Mouse (Mus musculus) stomach, postnatal 0 days (tissue): ENCODE data around the gene Egln1. TPM values are rescaled to one million over a fixed set of nuclear protein-coding genes. Genes with fewer than 3 reads are reported as not detected.
A peak's percentile ranks its signal among the peaks of the same experiment; 100 is the strongest.

ENCODE experiments used
- ATAC-seq: fragments of 200-750 bp; cut with Nextera tagmentation; 2 replicates; pipeline ENCODE4 v1.8.0; 2017; ENCODE audit not compliant: low FRiP score, low TSS enrichment
- DNase-seq: peaks from one replicate; pipeline ENCODE4 v3.0.0-alpha.2; 2016; ENCODE audit warnings: low spot score
- H3K27ac ChIP-seq: fragments of 300-500 bp; sonication (generic); replicated peaks from 2 replicates; pipeline ENCODE4 v1.5.1; 2014; ENCODE audit warnings: mild to moderate bottlenecking, control low read depth
- H3K27me3 ChIP-seq: fragments of 300-500 bp; sonication (generic); 2 replicates; pipeline ENCODE4 v1.6.1; 2014; ENCODE audit warnings: low read length; ENCODE audit not compliant: control insufficient read depth, insufficient read depth
- H3K36me3 ChIP-seq: fragments of 300-500 bp; sonication (generic); 2 replicates; pipeline ENCODE4 v1.6.1; 2014; ENCODE audit warnings: low read length, mixed read lengths; ENCODE audit not compliant: control insufficient read depth, insufficient read depth
- H3K4me1 ChIP-seq: fragments of 300-500 bp; sonication (generic); replicated peaks from 2 replicates; pipeline ENCODE4 v1.6.1; 2014; ENCODE audit warnings: antibody characterized with exemption; ENCODE audit not compliant: control insufficient read depth, insufficient read depth
- H3K4me2 ChIP-seq: fragments of 300-500 bp; sonication (generic); replicated peaks from 2 replicates; pipeline ENCODE4 v1.6.1; 2014; ENCODE audit warnings: low read depth, mild to moderate bottlenecking, control low read depth, moderate library complexity
- H3K4me3 ChIP-seq: fragments of 300-500 bp; sonication (generic); 2 replicates; pipeline ENCODE4 v1.5.1; 2014; ENCODE audit warnings: low read depth, low read length, control low read depth
- H3K9ac ChIP-seq: fragments of 300-500 bp; sonication (generic); 2 replicates; pipeline ENCODE4 v1.6.1; 2014; ENCODE audit warnings: mild to moderate bottlenecking, low read length, control low read depth, mixed read lengths
- H3K9me3 ChIP-seq: fragments of 300-500 bp; sonication (generic); 2 replicates; pipeline ENCODE4 v1.6.1; 2016; ENCODE audit warnings: low read length; ENCODE audit not compliant: control insufficient read depth
- CTCF ChIP-seq: IDR thresholded peaks from 2 replicates; pipeline ENCODE4 v1.5.1; 2016; ENCODE audit warnings: antibody characterized with exemption, low read depth, mild to moderate bottlenecking, moderate library complexity
- EP300 ChIP-seq: optimal IDR thresholded peaks from 2 replicates; pipeline ENCODE3; 2016; ENCODE audit warnings: antibody characterized with exemption
- WGBS: fragments of 180-500 bp; shearing (Covaris S2); extraction: QIAGEN DNeasy Blood & Tissue Kit; methylation state at CpG from one replicate; pipeline ENCODE4 v1.1.7; 2014; 5-methylcytosine and 5-hydroxymethylcytosine counted together
- polyA plus RNA-seq: library from polyadenylated mRNA; unstranded; fragments of >200 nt; fragmentation: Nextera tagmentation; extraction: Ambion mirVana; gene quantifications from 2 replicates; pipeline ENCODE4 v1.2.1, GENCODE M21; 2015

Egln1 gene
- polyA plus RNA-seq, 1 experiment from 2014 or later = 7.1 TPM

GRCm38 (mm10) chr8:124922490-124923089 is 26.5 kb downstream of the Egln1 start:
- TF ChIP-seq EP300 (no peak), CTCF (no peak)
- DNase-seq (no peak), ATAC-seq (no peak)
- Histone ChIP-seq H3K4me2 (peak overlapping the region; percentile 28; the same call in 1 of the 2 replicates), H3K27me3 (no peaks in the 10 kb centered on the region), H3K36me3 (no peaks in the 10 kb centered on the region), H3K27ac (no peak overlapping the region), H3K4me3 (no peak overlapping the region), H3K9me3 (no peaks in the 10 kb centered on the region), H3K4me1 (peaks cover 5% of the 10 kb centered on the region; the same call in 1 of the 2 replicates), H3K9ac (no peak overlapping the region)
- WGBS = 56% methylated on average over 11 of the region's 11 CpGs

DNA sequence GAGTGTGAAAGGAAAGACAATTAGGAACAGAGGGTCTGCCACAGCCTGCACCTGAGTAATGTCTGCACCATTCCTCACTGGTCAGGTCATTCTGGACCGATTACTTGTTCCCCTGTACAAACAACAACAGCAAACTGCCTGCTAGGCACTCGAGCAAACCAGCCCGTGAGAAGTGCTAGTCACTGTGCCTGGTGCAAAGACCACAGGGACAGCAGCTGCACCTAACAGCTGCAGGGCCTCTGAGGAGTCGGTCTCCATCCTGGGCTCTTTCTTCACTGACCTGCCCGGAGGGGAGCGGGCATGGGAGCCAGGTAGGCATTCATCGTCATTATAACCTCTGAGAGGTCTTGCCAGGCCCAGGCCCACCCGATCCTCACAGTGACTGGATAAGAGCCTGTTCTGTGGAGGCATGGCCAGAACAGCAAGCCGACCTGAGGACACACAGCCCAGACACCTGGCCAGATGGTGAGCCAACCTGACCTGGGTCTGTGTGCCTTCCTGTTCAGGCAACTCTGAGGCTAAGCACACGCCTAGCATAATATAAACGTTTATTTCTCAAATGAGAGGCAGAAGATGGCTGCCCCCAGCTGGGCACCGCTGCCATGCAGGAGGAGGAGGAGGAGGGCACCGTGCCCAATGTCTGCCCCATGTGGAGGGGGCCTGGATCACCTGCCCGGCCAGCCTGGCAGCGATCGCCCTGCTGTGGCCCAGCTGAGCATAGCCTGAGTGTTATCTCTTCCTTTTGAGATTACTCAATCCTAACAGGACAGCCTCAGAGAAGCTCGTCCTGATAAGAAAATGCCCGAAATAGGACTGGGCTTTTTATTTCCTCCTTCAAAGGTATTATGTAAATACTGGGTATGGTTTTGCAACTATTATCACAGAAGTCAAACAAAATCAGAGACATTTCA is 27.5 kb downstream of the Egln1 start:
- Histone ChIP-seq H3K9me3 (no peaks in the 10 kb centered on the region), H3K4me2 (peak overlapping the region; percentile 28; the same call in 1 of the 2 replicates)
- 43% methylated on average over 18 of the region's 18 CpGs for WGBS

DNA sequence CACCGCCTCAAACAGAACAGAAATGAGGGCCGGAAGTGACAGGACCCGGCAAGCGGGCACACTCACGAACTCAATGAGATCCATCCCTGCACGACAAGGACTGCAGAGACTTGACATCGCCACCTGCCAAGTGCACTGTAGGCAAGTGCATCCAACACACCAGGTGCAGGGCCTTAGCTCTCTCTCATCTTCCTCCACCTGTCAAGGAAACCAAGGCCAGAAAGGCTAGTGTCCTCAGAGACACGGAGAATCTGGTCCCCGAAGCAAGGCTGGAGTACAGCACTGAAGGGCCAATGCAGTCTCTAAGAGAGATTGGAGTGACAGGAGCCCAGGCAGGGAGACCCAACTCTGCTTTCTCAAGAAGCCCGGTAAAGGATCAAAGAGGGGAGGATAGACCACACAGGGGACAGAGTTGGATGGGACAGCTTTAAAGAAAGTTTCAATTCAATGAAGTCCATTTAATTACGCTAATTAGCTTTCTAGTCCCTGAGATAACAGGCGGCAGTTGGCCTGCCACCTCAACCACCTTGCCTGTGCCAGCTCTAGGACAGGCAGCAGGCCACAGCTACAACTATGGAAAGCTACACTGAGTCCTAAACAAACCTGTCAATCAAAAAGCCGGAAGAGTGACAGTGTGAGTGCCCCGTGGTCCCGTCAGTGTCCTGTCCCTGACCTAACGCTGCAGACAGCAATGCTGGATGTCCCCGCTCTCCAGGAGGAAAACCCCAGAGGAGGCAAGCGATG is 31.2 kb downstream of the Egln1 start:
- Histone ChIP-seq H3K4me2 (no peak overlapping the region), H3K27ac (no peak overlapping the region), H3K9ac (no peak overlapping the region), H3K36me3 (peaks cover 8% of the 10 kb centered on the region), H3K4me3 (no peak overlapping the region), H3K4me1 (peaks cover 3% of the 10 kb centered on the region; the same call in 1 of the 2 replicates), H3K9me3 (no peaks in the 10 kb centered on the region), H3K27me3 (no peaks in the 10 kb centered on the region)
- DNase-seq (no peak), ATAC-seq (no peak)
- TF ChIP-seq EP300 = no peak
- TF ChIP-seq CTCF = no peak
- 83% methylated on average over 18 of the region's 18 CpGs for WGBS

More for the DNA sequence above, 27.5 kb downstream of the Egln1 start:
- Histone ChIP-seq H3K4me3 (no peak overlapping the region), H3K27me3 (no peaks in the 10 kb centered on the region), H3K9ac (peak overlapping the region; percentile 27; the same call in 1 of the 2 replicates), H3K4me1 (peaks cover 5% of the 10 kb centered on the region; the same call in 1 of the 2 replicates), H3K36me3 (no peaks in the 10 kb centered on the region), H3K27ac (0 out of 2 replicates have a peak overlapping the region, but pooled peaks have one; percentile 35)
- peak; percentile 21; the same call in 1 of the 2 replicates for TF ChIP-seq CTCF
- no peak for TF ChIP-seq EP300
- peak; percentile 41; the same call in 1 of the 2 replicates for ATAC-seq
- DNase-seq = peak; percentile 53

DNA sequence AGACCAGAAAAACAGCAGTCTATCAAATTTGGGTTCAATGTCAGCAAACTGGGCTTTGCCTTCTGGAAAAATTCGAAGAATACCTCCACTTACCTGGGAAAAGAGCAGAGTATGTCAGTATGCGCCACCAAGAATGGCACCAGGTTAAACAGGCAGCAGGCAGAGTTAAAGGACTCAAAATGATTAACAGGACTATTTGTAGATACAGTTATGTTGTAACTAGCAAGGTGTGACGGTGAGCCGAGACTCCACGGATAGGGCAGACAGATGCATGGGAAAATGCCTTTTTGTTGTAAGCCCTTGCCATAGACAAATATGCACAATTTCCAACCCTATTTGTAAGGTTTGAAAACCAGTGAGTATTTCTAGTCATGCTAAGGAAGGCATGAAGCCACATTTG is 35.1 kb downstream of the Egln1 start:
- DNase-seq (no peak), ATAC-seq (no peak)
- over 99% methylated on average over 5 of the region's 5 CpGs for WGBS
- no peak overlapping the region for H3K4me3 ChIP-seq
- no peak for TF ChIP-seq EP300
- no peaks in the 10 kb centered on the region for H3K9me3 ChIP-seq
- no peak overlapping the region for H3K27ac ChIP-seq
- no peaks in the 10 kb centered on the region for H3K27me3 ChIP-seq
- H3K36me3 ChIP-seq = peaks cover 19% of the 10 kb centered on the region
- no peak overlapping the region for H3K9ac ChIP-seq
- no peaks in the 10 kb centered on the region for H3K4me1 ChIP-seq
- no peak overlapping the region for H3K4me2 ChIP-seq

- peak; percentile 21; the same call in 1 of the 2 replicates for ATAC-seq
- TF ChIP-seq EP300 (no peak), CTCF (no peak)
These were observed 36.9 kb downstream of the Egln1 start for GRCm38 (mm10) chr8:124911938-124912872.

More at GRCm38 (mm10) chr8:124911938-124912872, 36.9 kb downstream of the Egln1 start:
- H3K36me3 ChIP-seq = peaks cover 22% of the 10 kb centered on the region
- H3K4me3 ChIP-seq = no peak overlapping the region
- H3K9me3 ChIP-seq = no peaks in the 10 kb centered on the region
- no peaks in the 10 kb centered on the region for H3K27me3 ChIP-seq
- no peak for DNase-seq
- no peak overlapping the region for H3K4me2 ChIP-seq
- no peak overlapping the region for H3K9ac ChIP-seq
- 75% methylated on average over 17 of the region's 17 CpGs for WGBS
- H3K4me1 ChIP-seq = no peaks in the 10 kb centered on the region
- H3K27ac ChIP-seq = no peak overlapping the region
